Mouse (Mus musculus): ENCODE data around the gene Hpse2.

Hpse2 gene

DNA sequence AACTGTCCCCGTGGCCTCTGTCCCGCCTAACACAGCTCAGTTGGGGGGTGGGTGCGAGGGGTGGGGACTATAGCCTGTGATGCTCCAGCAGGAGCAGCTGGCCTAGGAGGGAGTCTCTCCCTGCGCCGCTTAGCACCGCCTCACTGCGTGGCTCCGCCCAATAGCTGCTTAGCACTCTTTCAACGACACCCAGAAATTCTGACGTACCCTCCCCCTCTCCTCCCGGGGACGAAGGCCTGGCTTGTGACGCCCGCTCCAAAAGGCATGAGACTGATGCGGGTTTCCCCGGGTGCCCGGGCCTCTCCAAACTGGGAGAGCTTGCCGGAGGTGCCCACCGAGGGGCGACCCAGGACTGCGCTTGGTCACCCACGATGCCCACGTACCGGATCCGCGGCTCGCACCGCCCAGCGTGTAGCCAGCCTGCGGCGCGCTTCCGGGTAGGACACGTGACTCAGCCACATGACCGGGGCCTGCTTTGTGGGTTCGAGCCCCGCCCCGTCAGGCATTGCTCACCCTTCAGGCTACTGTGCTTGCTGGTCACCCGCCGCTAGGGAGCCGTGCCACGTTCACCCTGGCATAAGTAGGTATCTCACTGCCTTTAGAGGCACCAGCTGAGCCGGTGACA is 608.5 kb downstream of the Hpse2 start, which contains the start of gene Hps1:
Gene Hps1, minus strand, starts transcription at position 448 of the 625 bp plus-strand sequence.
- peak; percentile 95 for DNase-seq (ENCODE audit: low read depth, low spot score)

GRCm38 (mm10) chr19:42777801-42778200 is 610.4 kb downstream of the Hpse2 start:
- peak; percentile 80 for DNase-seq (ENCODE audit: low read depth, low spot score)

DNA sequence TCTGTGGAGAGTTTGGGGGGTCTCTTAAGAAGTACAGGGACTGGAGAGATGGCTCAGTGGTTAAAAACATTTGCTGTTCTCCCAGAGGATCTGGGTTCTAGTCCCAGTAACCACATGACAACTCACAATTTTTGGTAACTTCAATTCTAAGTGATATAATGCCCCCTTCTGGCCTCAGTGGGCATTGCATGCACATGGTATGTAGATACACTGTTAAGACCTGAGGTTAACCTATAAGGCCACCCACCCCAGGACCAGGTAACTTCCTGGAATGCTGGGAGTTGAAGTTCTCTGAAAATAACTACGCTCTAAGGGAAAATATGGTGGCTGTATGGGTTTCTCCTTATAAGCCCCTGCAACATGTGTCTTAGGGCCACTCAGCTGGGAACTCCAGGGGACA is 611.3 kb downstream of the Hpse2 start:
- DNase-seq (ENCODE audit: low read depth, low spot score), result peak; percentile 85

- DNase-seq (ENCODE audit: low read depth, low spot score), result no peak
Observed at GRCm38 (mm10) chr19:42770141-42770872, 617.8 kb downstream of the Hpse2 start.

GRCm38 (mm10) chr19:42769648-42770047 is 618.5 kb downstream of the Hpse2 start:
- no peak for DNase-seq (ENCODE audit: low read depth, low spot score)

DNA sequence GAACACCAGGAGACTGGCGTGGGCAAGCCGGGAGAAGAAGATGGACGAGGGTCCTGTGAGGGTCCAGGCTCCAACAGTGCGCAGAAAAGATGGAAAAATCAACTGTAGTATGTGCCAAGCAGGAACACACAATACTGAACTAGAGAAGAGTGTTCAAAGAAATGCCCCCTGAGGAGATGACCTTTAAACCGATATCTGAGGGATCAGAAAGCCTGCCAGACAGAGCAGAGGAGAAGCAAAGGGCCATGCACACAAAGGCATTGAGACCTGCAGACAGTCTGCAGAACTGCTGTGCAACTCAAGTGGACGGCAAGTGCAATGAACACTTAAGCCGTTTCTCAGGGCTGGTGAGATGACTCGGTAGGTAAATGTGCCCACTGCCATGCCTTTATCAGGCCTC is 620.8 kb downstream of the Hpse2 start:
- DNase-seq (ENCODE audit: low read depth, low spot score), result no peak

DNA sequence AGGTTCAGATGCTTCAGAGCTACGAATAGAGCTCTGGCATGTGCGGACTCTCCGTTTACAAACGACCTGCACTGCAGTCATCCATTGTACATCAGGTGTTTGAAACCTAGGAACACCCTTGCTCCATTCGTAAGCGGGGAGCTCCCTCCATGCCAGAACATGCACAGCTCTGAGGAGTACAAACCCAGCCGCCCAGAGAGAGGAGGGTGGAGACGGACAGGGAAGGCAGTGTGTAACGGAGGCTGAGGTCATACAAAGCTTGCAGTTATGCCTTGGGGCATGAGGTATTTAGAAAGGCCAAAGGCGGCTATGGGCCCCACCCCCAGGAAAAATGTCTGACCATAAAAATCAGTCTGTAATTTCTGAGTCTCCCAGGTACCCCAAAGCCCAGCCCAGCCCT is 623.8 kb downstream of the Hpse2 start:
- DNase-seq (ENCODE audit: low read depth, low spot score), result peak; percentile 45

DNA sequence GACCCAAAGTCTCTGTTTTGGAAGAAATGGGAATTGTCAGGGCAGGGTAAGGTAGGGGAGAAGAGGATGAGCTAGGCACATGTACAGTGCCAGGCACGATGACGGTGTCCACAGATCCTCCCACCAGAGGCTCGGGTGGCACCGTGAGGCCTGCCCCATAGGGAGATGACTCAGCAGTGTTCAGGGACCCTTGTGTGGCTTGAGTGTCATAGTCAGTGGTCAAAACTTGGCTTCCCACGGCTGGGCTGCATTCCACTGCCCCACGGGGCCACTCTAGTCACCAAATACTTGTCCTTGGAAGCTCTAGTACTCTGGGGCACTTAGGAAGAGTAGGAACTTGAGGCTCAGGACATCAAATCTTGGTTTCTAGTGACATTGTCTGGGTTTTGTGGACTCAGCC is 631.5 kb downstream of the Hpse2 start:
- no peak for DNase-seq (ENCODE audit: low read depth, low spot score)

DNA sequence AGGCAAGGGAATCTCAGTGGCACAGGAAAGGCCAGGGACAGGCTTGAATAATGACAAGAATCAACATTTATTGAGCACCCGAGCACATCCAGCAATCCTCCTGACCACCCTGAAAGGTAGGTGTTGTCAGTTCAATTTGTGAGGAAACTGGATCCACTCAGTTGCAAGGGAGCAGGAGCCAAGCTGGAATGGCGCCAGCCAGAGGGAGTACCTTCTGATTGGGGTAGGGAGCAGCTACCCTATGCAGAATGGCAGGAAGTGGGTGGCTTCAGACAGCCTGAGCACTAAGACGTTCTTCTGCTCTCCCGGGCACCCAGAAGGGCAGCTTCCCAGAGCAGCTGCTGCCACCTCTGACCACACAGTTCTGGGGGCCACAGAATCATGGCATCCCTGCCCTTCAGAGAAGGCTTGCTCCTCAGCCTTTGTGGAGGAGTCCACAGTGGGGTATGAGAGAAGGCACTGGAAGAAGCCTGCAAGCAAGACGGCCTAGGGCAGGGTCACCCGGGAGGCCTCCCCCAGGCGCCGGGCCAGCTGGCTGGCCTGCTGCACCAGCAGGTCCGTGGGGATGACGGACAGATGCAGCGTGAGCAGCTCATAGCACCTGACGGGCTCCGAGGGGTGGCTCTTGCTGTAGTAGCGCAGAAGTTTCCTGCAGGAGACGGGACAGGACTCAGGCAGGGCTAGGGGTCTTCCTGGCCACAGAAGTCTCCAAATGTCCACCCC is 632.8 kb downstream of the Hpse2 start:
- no peak for DNase-seq (ENCODE audit: low read depth, low spot score)

DNA sequence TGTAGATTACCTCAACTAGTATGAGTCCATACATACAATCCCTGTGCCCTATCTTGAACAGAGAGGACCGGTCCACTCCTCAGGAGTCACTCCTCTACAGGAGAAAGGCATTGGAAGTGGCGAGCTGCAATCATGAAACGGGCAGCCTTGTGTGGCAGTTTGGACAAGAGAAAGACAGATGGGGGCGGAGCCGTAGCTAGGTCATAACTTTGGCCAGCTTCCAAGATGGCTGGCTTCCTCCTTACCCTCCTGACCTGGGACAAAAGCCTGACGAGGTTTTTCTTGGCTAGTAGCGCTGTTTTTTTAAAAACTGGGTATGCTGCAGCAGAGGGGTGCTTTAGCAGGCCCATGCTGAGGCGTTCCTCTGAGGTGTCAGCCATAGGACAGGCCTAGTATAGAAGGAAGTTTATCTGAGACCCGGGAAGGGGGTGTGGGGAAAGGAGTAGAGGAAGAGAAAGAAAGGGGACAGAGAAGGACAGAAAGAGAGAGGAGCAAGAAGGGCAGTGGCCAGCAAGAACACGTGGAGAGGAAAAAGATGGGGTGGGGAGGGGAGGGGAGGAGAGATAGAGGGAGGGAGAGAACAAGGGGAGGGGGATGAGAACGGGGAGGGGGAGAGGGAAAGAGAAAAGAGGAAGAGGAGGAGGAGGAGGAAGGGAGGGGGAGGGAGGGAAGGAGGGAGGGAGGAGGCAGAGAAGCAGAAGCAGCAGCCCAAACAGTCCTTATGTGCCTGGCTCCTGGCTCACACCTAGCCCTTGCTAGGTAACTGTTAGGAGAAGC is 634.8 kb downstream of the Hpse2 start:
- peak; percentile 35 for DNase-seq (ENCODE audit: low read depth, low spot score)

DNA sequence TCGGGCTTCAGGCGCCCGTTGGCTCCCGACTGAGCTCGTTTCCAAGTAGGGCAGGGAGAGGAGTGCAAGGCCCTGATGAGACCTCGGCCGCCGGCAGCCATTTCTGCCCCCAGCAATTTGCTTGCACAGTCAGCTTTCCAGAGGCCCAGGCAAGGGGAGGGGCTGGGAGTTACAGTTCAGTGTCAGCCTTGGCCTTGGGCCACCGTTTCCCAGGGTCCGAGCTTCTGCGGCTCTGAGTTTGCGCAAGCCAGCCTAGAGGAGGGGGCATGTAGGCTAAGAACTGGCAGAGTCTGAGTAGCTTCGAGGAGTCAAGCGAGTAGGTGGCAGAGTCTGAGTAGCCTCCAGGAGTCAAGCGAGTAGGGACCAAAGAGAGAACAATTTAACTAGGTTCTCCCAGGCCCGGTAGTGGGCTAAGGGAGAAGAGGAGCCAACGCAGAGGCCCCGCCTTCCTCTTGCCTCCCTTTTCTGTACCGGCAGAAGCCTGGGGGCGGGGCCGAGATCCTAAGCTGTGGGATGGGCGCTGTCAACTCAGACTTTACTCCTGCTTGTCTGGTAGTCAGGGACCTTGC is 635.7 kb downstream of the Hpse2 start, which contains the start of gene Pyroxd2:
Gene Pyroxd2, minus strand, starts transcription at position 413 of the 569 bp plus-strand sequence.
- DNase-seq (ENCODE audit: low read depth, low spot score), result peak; percentile 91

DNA sequence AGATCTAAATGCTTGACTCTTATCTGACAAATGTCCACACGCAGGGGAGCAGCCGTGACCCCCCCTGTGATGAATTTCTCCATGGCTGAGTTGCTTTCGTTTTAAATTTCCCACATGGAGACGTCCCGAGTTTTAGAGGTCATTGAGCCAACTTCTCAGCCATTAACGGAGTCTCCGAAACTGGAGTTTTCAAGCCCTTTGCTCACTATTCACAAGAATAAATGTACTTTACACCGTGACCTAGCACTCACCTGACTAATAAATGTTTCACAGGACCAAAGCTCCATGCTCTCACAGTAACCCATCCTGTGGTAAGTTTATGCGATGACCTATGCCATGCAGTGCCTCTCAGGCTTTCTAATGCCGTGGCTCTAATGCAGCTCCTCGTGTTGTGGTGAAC is 638.0 kb downstream of the Hpse2 start:
- no peak for DNase-seq (ENCODE audit: low read depth, low spot score)

DNA sequence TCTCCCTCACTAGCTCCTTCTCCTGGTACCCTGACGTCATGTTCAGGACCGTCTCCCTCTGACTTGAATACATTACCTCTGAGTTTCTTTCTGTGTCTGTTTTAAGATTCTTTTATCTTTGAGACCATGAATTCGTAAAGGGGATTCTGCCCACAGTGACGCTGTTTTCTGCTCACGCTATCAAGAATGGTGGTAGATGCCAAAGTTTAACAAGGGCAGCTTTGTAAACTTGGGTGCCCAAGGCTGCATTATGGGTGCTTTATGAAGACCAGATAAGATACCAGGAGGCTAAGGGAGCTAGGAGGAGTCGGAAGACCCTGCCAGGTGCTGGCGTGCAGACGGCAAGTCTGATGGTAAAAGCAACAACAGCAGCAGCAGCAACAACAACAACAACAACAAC is 641.5 kb downstream of the Hpse2 start:
- DNase-seq (ENCODE audit: low read depth, low spot score), result no peak

GRCm38 (mm10) chr19:42745869-42746224 is 642.3 kb downstream of the Hpse2 start:
- no peak for DNase-seq (ENCODE audit: low read depth, low spot score)

DNA sequence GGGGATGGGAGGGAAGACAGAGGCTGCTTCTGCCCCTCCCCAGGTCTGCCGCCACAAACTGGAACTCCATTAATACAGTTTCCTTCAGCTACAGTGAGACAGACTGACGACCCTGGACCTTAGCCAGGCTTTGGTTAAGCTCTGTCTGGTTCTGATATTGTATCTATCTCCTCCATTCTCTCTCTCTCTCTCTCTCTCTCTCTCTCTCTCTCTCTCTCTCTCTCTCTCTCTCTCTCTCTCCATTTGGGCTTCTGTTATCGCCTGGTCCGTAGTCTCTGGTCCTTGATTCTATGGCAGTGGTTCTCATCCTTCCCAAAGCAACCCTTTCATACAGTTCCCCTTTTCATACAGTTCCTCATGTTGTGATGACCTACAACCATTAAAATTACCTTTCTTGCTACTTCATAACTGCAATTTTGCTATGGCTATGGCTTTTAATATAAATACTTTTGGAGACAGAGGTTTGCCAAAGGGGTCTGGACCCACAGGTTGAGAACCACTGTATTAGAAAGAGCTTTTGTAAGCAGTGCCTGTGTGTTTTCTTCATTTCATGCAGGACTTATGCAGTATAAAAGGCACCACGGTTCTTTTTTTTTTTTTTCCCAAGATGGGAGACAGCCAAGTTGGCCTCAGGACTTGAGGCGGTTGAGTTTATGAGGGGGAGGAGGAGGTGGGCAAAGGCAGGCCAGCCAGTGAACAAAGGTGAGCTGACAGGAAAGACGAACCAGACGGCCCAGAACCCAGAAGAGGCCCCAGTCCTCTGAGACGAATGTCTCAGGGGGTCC is 642.9 kb downstream of the Hpse2 start:
- DNase-seq (ENCODE audit: low read depth, low spot score), result no peak

DNA sequence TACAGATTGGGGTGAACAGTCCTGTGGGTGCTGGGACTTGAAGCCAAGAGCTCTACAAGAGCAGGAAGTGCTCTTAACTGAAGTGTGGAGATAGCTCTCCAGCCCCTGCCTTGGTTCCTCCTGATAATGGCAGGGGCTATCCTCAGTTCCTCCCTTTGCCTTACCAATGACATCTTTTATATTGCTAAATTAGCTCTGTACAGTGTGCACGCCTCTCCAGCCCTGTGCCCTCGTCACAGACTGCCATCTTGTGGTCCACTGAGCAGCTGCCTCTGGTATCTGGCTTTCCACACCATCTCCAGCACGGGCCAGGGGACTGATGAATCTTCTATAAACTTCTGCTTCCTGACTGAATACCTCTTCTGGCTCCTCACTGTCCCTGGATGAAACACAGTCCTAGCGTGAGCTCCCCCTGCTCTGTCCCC is 644.0 kb downstream of the Hpse2 start:
- peak; percentile 64 for DNase-seq (ENCODE audit: low read depth, low spot score)

DNA sequence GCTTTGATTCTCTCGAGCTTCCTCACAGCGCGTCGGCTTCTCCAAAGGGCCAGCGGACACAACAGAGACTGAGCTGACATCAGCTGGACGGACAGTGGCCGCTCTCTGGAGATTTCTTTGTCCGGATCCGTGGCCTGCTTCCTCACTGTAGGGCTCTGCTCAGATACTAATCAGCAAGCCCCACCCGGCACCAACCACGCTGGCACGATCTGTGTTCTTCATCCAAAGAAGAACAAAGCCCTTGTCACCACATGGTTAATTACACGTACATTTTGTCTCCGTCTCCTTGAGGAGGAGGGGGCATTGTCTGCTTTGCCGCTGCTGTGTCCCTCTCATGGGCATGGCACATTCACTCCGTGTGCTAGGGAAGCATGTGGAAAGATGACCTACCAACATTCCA is 644.9 kb downstream of the Hpse2 start:
- DNase-seq (ENCODE audit: low read depth, low spot score), result no peak

GRCm38 (mm10) chr19:42741884-42742283 is 646.3 kb downstream of the Hpse2 start:
- DNase-seq (ENCODE audit: low read depth, low spot score), result no peak

DNA sequence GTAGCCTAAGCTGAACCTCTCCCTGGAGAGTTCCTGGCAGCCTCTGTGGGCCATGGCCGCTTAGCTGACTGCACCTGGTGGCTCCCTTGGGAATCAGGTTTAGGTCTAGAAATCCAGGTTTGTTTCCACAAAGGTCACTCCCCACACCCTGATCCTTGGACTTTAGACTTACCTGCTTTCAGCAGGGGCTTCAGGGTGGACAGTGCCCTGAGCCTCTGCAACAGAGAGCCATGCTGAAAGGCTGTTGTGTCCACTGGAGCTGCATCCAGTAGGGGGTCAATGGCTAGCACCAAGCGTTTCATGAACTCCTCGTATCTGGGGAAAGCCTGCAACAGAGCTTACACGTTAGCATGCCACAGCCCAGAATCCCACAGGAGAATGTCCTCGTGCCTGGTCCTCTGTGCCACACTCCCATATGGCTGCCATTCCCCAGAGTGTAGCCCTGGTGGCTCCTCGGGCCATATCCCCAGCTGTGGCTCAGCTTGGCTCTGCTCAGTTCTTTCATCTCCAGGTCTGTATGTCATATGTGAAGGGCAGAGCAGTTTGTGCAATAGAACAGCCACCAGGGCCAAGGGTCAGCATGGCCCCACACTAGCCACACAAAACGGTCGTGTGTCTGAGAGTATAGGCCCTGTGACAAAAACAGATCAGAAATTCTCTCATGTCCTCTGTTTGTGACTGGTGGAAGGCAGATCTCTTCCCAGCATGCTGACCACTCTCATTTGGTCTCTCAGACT is 647.8 kb downstream of the Hpse2 start:
- DNase-seq (ENCODE audit: low read depth, low spot score), result no peak

- no peak for DNase-seq (ENCODE audit: low read depth, low spot score)
Observed at GRCm38 (mm10) chr19:42739734-42740133, 648.4 kb downstream of the Hpse2 start.

Measured in ZHBTc4 (cell line).